Mouse (Mus musculus): Measurements from ENCODE around the gene Mmp10. TPM values are rescaled to one million over a fixed set of nuclear protein-coding genes. Genes with fewer than 3 reads are reported as not detected.

Gene Mmp10
- total RNA-seq (2012; rRNA removed) = 0.13 TPM in 1 of 2 replicates, not detected in the other

DNA sequence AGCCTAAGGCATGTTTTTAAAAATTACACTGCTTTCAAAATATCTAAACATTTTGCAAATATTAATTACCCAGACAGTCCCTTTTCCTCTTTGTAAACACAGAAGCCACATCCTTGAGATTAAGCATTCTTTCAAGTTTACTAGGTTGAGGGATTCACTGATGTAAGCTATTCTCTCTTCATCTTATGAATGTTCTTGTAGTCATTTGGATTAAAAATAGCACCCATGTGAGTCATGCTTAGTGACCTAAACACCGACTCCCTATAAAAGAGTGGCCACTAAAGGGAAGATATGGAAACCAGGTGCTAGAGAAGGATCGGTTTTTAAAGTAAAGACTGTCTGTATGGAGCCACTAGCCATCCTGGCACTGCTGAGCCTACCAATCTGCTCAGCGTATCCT lies at the start of gene Mmp10:
Gene Mmp10, plus strand, starts transcription at position 302 of the 400 bp plus-strand sequence.
- H3K4me3 ChIP-seq (ENCODE audit: insufficient read depth in 1 of 2, low read depth in 1 of 2, low read length in 2 of 2, poor library complexity in 1 of 2, severe bottlenecking in 1 of 2) = no peak within 1 kb of the TSS
- H3K9me3 ChIP-seq (ENCODE audit: control insufficient read depth, insufficient read depth, low read depth, low read length) = no peaks in the 10 kb centered on the region
- DNase-seq (ENCODE audit: low read depth, low spot score) = no peak
- no peaks in the 10 kb centered on the region for H3K36me3 ChIP-seq (ENCODE audit: control insufficient read depth, insufficient read depth, low read length, poor library complexity, severe bottlenecking)
- in situ Hi-C loops (cut with MboI; ENCODE audit: low sequenced_read_pairs in 2 of 2, unreplicated experiment in 2 of 2) = no loop called here
- TF ChIP-seq ZC3H11A (IDR thresholded peaks at IDR 0.05; ENCODE audit: borderline replicate concordance, low read depth, low read length) (no peak), ZNF384 (IDR thresholded peaks at IDR 0.05; ENCODE audit: low read depth, low read length) (no peak), HCFC1 (IDR thresholded peaks at IDR 0.05; ENCODE audit: borderline replicate concordance, insufficient read depth, low read length) (no peak), MAFK (IDR thresholded peaks at IDR 0.05; ENCODE audit: insufficient read depth, low read depth, low read length) (no peak)
- no peaks in the 10 kb centered on the region for H3K4me1 ChIP-seq (ENCODE audit: control insufficient read depth in 2 of 2, insufficient read depth in 2 of 2, low read length in 2 of 2, poor library complexity in 1 of 2)
- no peak within 1 kb of the TSS for H3K9ac ChIP-seq (ENCODE audit: insufficient read depth, low read depth, low read length, poor library complexity, severe bottlenecking)
- no peak within 1 kb of the TSS; the same call in 1 of the 2 replicates for H3K27ac ChIP-seq (ENCODE audit: insufficient read depth, low read depth, low read length, poor library complexity, severe bottlenecking)

DNA sequence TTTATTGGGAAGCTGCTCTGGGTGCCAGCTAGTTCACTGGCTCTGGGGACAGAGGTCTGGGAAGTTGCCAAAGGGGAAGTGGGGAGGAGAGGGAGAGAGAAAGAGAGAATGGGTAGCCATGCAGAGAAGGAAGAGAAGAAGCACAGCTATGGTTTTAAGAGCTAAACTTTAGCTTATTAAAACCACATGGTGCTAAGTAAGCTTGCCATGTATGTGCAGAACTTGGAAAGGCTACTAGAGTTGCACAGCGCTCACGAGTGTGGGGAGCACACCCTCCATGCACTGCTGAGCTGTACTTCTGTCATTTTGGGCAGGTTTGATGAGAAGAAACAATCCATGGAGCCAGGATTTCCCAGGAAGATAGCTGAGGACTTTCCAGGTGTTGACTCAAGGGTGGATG lies 48.9 kb upstream of the Mmp10 start:
- Histone ChIP-seq H3K9me3 (ENCODE audit: control insufficient read depth, insufficient read depth, low read depth, low read length) (no peaks in the 10 kb centered on the region), H3K4me3 (ENCODE audit: insufficient read depth in 1 of 2, low read depth in 1 of 2, low read length in 2 of 2, poor library complexity in 1 of 2, severe bottlenecking in 1 of 2) (no peak overlapping the region), H3K27ac (ENCODE audit: insufficient read depth, low read depth, low read length, poor library complexity, severe bottlenecking) (no peak overlapping the region), H3K4me1 (ENCODE audit: control insufficient read depth in 2 of 2, insufficient read depth in 2 of 2, low read length in 2 of 2, poor library complexity in 1 of 2) (no peaks in the 10 kb centered on the region), H3K9ac (ENCODE audit: insufficient read depth, low read depth, low read length, poor library complexity, severe bottlenecking) (no peak overlapping the region), H3K36me3 (ENCODE audit: control insufficient read depth, insufficient read depth, low read length, poor library complexity, severe bottlenecking) (no peaks in the 10 kb centered on the region)
- in situ Hi-C loops (cut with MboI; ENCODE audit: low sequenced_read_pairs in 2 of 2, unreplicated experiment in 2 of 2) = no loop called here
- DNase-seq (ENCODE audit: low read depth, low spot score) = no peak
- no peak for TF ChIP-seq ZC3H11A (IDR thresholded peaks at IDR 0.05; ENCODE audit: borderline replicate concordance, low read depth, low read length)
- TF ChIP-seq ZNF384 (IDR thresholded peaks at IDR 0.05; ENCODE audit: low read depth, low read length) = no peak
- no peak for TF ChIP-seq MAFK (IDR thresholded peaks at IDR 0.05; ENCODE audit: insufficient read depth, low read depth, low read length)
- TF ChIP-seq CHD2 (IDR thresholded peaks at IDR 0.05; ENCODE audit: low read depth, low read length) = no peak
- no peak for TF ChIP-seq HCFC1 (IDR thresholded peaks at IDR 0.05; ENCODE audit: borderline replicate concordance, insufficient read depth, low read length)

DNA sequence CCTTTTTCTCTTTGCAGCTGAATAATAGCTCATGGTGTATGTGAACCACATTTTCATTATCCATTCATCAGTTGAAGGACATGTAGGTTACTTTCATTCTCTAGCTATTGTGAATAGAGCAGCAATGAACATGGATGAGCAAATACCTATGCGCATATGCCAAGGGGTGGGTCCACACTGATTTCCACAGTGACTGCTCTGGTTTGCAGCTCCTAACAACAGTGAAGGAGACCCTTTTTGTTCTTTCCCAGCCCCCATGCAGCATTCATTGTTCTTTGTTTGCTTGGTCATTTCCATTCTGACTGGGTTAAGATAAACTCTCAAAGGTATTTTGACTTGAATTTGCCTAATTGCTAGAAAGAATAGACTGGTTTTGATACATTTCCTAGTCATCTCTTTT lies 31.9 kb upstream of the Mmp10 start:
- TF ChIP-seq ZNF384 (IDR thresholded peaks at IDR 0.05; ENCODE audit: low read depth, low read length) (no peak), CHD2 (IDR thresholded peaks at IDR 0.05; ENCODE audit: low read depth, low read length) (no peak), ZC3H11A (IDR thresholded peaks at IDR 0.05; ENCODE audit: borderline replicate concordance, low read depth, low read length) (no peak), MAFK (IDR thresholded peaks at IDR 0.05; ENCODE audit: insufficient read depth, low read depth, low read length) (no peak), HCFC1 (IDR thresholded peaks at IDR 0.05; ENCODE audit: borderline replicate concordance, insufficient read depth, low read length) (no peak)
- no peak for DNase-seq (ENCODE audit: low read depth, low spot score)
- Histone ChIP-seq H3K36me3 (ENCODE audit: control insufficient read depth, insufficient read depth, low read length, poor library complexity, severe bottlenecking) (no peaks in the 10 kb centered on the region), H3K9ac (ENCODE audit: insufficient read depth, low read depth, low read length, poor library complexity, severe bottlenecking) (no peak overlapping the region), H3K4me1 (ENCODE audit: control insufficient read depth in 2 of 2, insufficient read depth in 2 of 2, low read length in 2 of 2, poor library complexity in 1 of 2) (no peaks in the 10 kb centered on the region), H3K9me3 (ENCODE audit: control insufficient read depth, insufficient read depth, low read depth, low read length) (no peaks in the 10 kb centered on the region), H3K4me3 (ENCODE audit: insufficient read depth in 1 of 2, low read depth in 1 of 2, low read length in 2 of 2, poor library complexity in 1 of 2, severe bottlenecking in 1 of 2) (no peak overlapping the region), H3K27ac (ENCODE audit: insufficient read depth, low read depth, low read length, poor library complexity, severe bottlenecking) (no peak overlapping the region)
- in situ Hi-C loops (cut with MboI; ENCODE audit: low sequenced_read_pairs in 2 of 2, unreplicated experiment in 2 of 2) = no loop called here

DNA sequence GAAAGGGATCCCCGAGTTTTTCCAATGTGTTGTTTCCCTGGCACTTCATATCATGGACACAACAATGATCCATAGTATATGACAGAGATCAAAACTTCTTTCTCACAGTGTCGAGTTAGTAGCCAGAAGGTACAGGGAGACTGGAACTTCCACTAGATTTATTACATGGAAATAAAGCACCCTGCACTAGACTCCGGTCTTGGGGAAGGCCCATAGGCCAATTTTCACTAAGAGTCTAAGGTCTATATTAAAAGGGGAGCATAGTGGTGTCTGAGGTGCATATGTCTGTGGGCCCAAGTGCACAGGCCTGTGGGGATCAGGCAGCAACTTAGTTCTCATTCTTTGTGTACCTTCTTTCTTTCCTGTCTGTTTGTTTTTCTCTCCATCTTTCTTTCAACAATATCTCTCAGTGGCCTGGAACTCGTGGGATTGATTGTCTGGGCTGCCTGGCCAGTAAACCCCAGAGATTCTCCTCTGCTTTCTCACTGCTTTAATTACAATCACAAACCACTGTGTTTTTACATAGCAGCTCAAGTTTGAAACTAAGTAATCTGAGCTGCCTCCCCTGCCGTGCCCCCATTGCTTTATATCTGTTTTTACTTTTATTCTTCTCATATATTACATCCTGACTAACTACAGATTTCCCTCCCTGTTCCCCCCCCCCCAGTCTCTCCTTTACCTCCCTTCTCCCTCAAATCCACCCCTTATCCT lies 18.3 kb upstream of the Mmp10 start:
- Histone ChIP-seq H3K9me3 (ENCODE audit: control insufficient read depth, insufficient read depth, low read depth, low read length) (no peaks in the 10 kb centered on the region), H3K4me1 (ENCODE audit: control insufficient read depth in 2 of 2, insufficient read depth in 2 of 2, low read length in 2 of 2, poor library complexity in 1 of 2) (no peaks in the 10 kb centered on the region), H3K36me3 (ENCODE audit: control insufficient read depth, insufficient read depth, low read length, poor library complexity, severe bottlenecking) (no peaks in the 10 kb centered on the region), H3K4me3 (ENCODE audit: insufficient read depth in 1 of 2, low read depth in 1 of 2, low read length in 2 of 2, poor library complexity in 1 of 2, severe bottlenecking in 1 of 2) (no peak overlapping the region), H3K27ac (ENCODE audit: insufficient read depth, low read depth, low read length, poor library complexity, severe bottlenecking) (no peak overlapping the region), H3K9ac (ENCODE audit: insufficient read depth, low read depth, low read length, poor library complexity, severe bottlenecking) (no peak overlapping the region)
- no peak for DNase-seq (ENCODE audit: low read depth, low spot score)
- no peak for TF ChIP-seq CHD2 (IDR thresholded peaks at IDR 0.05; ENCODE audit: low read depth, low read length)
- no peak for TF ChIP-seq ZNF384 (IDR thresholded peaks at IDR 0.05; ENCODE audit: low read depth, low read length)
- TF ChIP-seq ZC3H11A (IDR thresholded peaks at IDR 0.05; ENCODE audit: borderline replicate concordance, low read depth, low read length) = no peak
- TF ChIP-seq HCFC1 (IDR thresholded peaks at IDR 0.05; ENCODE audit: borderline replicate concordance, insufficient read depth, low read length) = no peak
- TF ChIP-seq MAFK (IDR thresholded peaks at IDR 0.05; ENCODE audit: insufficient read depth, low read depth, low read length) = no peak
- in situ Hi-C loops (cut with MboI; ENCODE audit: low sequenced_read_pairs in 2 of 2, unreplicated experiment in 2 of 2) = no loop called here

Data from ES-E14 (cell line).